Mouse (Mus musculus): ENCODE results near the gene Gm26938. TPM values are rescaled to one million over a fixed set of nuclear protein-coding genes. Genes with fewer than 3 reads are reported as not detected.

Gene Gm26938
- polyA plus RNA-seq, 1 experiment, result not detected

- Histone ChIP-seq H3K27ac (ENCODE audit: insufficient read depth, low read length) (no peak overlapping the region), H3K9ac (ENCODE audit: low read depth, poor library complexity, severe bottlenecking) (no peak overlapping the region), H3K36me3 (ENCODE audit: control insufficient read depth, insufficient read depth, low read length, poor library complexity, severe bottlenecking) (0 out of 2 replicates have a peak, but pooled peaks cover 4% of the 10 kb centered on the region), H3K27me3 (ENCODE audit: control insufficient read depth, insufficient read depth, low read length, poor library complexity, severe bottlenecking) (no peaks in the 10 kb centered on the region), H3K9me3 (replicated peaks; ENCODE audit: control insufficient read depth, insufficient read depth, low read length, poor library complexity, severe bottlenecking) (no peaks in the 10 kb centered on the region), H3K4me1 (ENCODE audit: control insufficient read depth, insufficient read depth, low read length) (peaks cover 2% of the 10 kb centered on the region), H3K4me3 (ENCODE audit: low read depth, low read length) (no peak overlapping the region)
- TF ChIP-seq EP300 (IDR thresholded peaks at IDR 0.05; ENCODE audit: insufficient read depth, low read depth, low read length), result no peak
- TF ChIP-seq CTCF (IDR thresholded peaks at IDR 0.05; ENCODE audit: low read depth, low read length), result no peak
- no peak for TF ChIP-seq POLR2A (IDR thresholded peaks at IDR 0.05; ENCODE audit: insufficient read depth, low read length)
Observed at GRCm38 (mm10) chr5:139804573-139805111, 21.6 kb downstream of the Gm26938 start.

- Histone ChIP-seq H3K27ac (ENCODE audit: insufficient read depth, low read length) (0 out of 2 replicates have a peak overlapping the region, but pooled peaks have one; percentile 0), H3K27me3 (ENCODE audit: control insufficient read depth, insufficient read depth, low read length, poor library complexity, severe bottlenecking) (no peaks in the 10 kb centered on the region), H3K4me1 (ENCODE audit: control insufficient read depth, insufficient read depth, low read length) (peaks cover 2% of the 10 kb centered on the region), H3K4me3 (ENCODE audit: low read depth, low read length) (no peak overlapping the region), H3K9ac (ENCODE audit: low read depth, poor library complexity, severe bottlenecking) (no peak overlapping the region), H3K36me3 (ENCODE audit: control insufficient read depth, insufficient read depth, low read length, poor library complexity, severe bottlenecking) (peaks cover 4% of the 10 kb centered on the region; the same call in 1 of the 2 replicates), H3K9me3 (replicated peaks; ENCODE audit: control insufficient read depth, insufficient read depth, low read length, poor library complexity, severe bottlenecking) (no peaks in the 10 kb centered on the region)
- no peak for TF ChIP-seq CTCF (IDR thresholded peaks at IDR 0.05; ENCODE audit: low read depth, low read length)
- TF ChIP-seq POLR2A (IDR thresholded peaks at IDR 0.05; ENCODE audit: insufficient read depth, low read length), result no peak
- no peak for TF ChIP-seq EP300 (IDR thresholded peaks at IDR 0.05; ENCODE audit: insufficient read depth, low read depth, low read length)
Observed at GRCm38 (mm10) chr5:139804107-139804551, 22.1 kb downstream of the Gm26938 start.

- no peaks in the 10 kb centered on the region for H3K27me3 ChIP-seq (ENCODE audit: control insufficient read depth, insufficient read depth, low read length, poor library complexity, severe bottlenecking)
- no peak overlapping the region for H3K9ac ChIP-seq (ENCODE audit: low read depth, poor library complexity, severe bottlenecking)
- peak overlapping the region; percentile 28; the same call in 1 of the 2 replicates for H3K27ac ChIP-seq (ENCODE audit: insufficient read depth, low read length)
- H3K4me3 ChIP-seq (ENCODE audit: low read depth, low read length), result 0 out of 2 replicates have a peak overlapping the region, but pooled peaks have one; percentile 2
- H3K9me3 ChIP-seq (replicated peaks; ENCODE audit: control insufficient read depth, insufficient read depth, low read length, poor library complexity, severe bottlenecking), result no peaks in the 10 kb centered on the region
- H3K4me1 ChIP-seq (ENCODE audit: control insufficient read depth, insufficient read depth, low read length), result peaks cover 2% of the 10 kb centered on the region
- TF ChIP-seq CTCF (IDR thresholded peaks at IDR 0.05; ENCODE audit: low read depth, low read length) (peak; percentile 72), EP300 (IDR thresholded peaks at IDR 0.05; ENCODE audit: insufficient read depth, low read depth, low read length) (no peak)
- peaks cover 4% of the 10 kb centered on the region; the same call in 1 of the 2 replicates for H3K36me3 ChIP-seq (ENCODE audit: control insufficient read depth, insufficient read depth, low read length, poor library complexity, severe bottlenecking)
Observed at GRCm38 (mm10) chr5:139803601-139804102, 22.6 kb downstream of the Gm26938 start.

GRCm38 (mm10) chr5:139803165-139803564, 23.0 kb downstream of the Gm26938 start:
- H3K27me3 ChIP-seq (ENCODE audit: control insufficient read depth, insufficient read depth, low read length, poor library complexity, severe bottlenecking), result no peaks in the 10 kb centered on the region
- H3K36me3 ChIP-seq (ENCODE audit: control insufficient read depth, insufficient read depth, low read length, poor library complexity, severe bottlenecking), result peaks cover 4% of the 10 kb centered on the region; the same call in 1 of the 2 replicates
- no peak overlapping the region for H3K9ac ChIP-seq (ENCODE audit: low read depth, poor library complexity, severe bottlenecking)
- no peak overlapping the region for H3K4me3 ChIP-seq (ENCODE audit: low read depth, low read length)
- H3K27ac ChIP-seq (ENCODE audit: insufficient read depth, low read length), result peak overlapping the region; percentile 28; the same call in 1 of the 2 replicates
- peaks cover 2% of the 10 kb centered on the region for H3K4me1 ChIP-seq (ENCODE audit: control insufficient read depth, insufficient read depth, low read length)
- TF ChIP-seq POLR2A (IDR thresholded peaks at IDR 0.05; ENCODE audit: insufficient read depth, low read length) (no peak), EP300 (IDR thresholded peaks at IDR 0.05; ENCODE audit: insufficient read depth, low read depth, low read length) (no peak), CTCF (IDR thresholded peaks at IDR 0.05; ENCODE audit: low read depth, low read length) (no peak)
- H3K9me3 ChIP-seq (replicated peaks; ENCODE audit: control insufficient read depth, insufficient read depth, low read length, poor library complexity, severe bottlenecking), result no peaks in the 10 kb centered on the region

- Histone ChIP-seq H3K36me3 (ENCODE audit: control insufficient read depth, insufficient read depth, low read length, poor library complexity, severe bottlenecking) (peaks cover 4% of the 10 kb centered on the region; the same call in 1 of the 2 replicates), H3K9me3 (replicated peaks; ENCODE audit: control insufficient read depth, insufficient read depth, low read length, poor library complexity, severe bottlenecking) (no peaks in the 10 kb centered on the region), H3K9ac (ENCODE audit: low read depth, poor library complexity, severe bottlenecking) (no peak overlapping the region), H3K27ac (ENCODE audit: insufficient read depth, low read length) (no peak overlapping the region), H3K27me3 (ENCODE audit: control insufficient read depth, insufficient read depth, low read length, poor library complexity, severe bottlenecking) (no peaks in the 10 kb centered on the region), H3K4me1 (ENCODE audit: control insufficient read depth, insufficient read depth, low read length) (peaks cover 6% of the 10 kb centered on the region), H3K4me3 (ENCODE audit: low read depth, low read length) (no peak overlapping the region)
- TF ChIP-seq CTCF (IDR thresholded peaks at IDR 0.05; ENCODE audit: low read depth, low read length) (no peak), POLR2A (IDR thresholded peaks at IDR 0.05; ENCODE audit: insufficient read depth, low read length) (no peak), EP300 (IDR thresholded peaks at IDR 0.05; ENCODE audit: insufficient read depth, low read depth, low read length) (no peak)
Observed at GRCm38 (mm10) chr5:139801880-139802279, 24.3 kb downstream of the Gm26938 start.

GRCm38 (mm10) chr5:139801231-139801630, 25.0 kb downstream of the Gm26938 start:
- Histone ChIP-seq H3K36me3 (ENCODE audit: control insufficient read depth, insufficient read depth, low read length, poor library complexity, severe bottlenecking) (peaks cover 4% of the 10 kb centered on the region; the same call in 1 of the 2 replicates), H3K27me3 (ENCODE audit: control insufficient read depth, insufficient read depth, low read length, poor library complexity, severe bottlenecking) (no peaks in the 10 kb centered on the region), H3K4me3 (ENCODE audit: low read depth, low read length) (no peak overlapping the region), H3K27ac (ENCODE audit: insufficient read depth, low read length) (no peak overlapping the region), H3K9me3 (replicated peaks; ENCODE audit: control insufficient read depth, insufficient read depth, low read length, poor library complexity, severe bottlenecking) (no peaks in the 10 kb centered on the region), H3K4me1 (ENCODE audit: control insufficient read depth, insufficient read depth, low read length) (peaks cover 8% of the 10 kb centered on the region), H3K9ac (ENCODE audit: low read depth, poor library complexity, severe bottlenecking) (no peak overlapping the region)
- no peak for TF ChIP-seq EP300 (IDR thresholded peaks at IDR 0.05; ENCODE audit: insufficient read depth, low read depth, low read length)
- TF ChIP-seq CTCF (IDR thresholded peaks at IDR 0.05; ENCODE audit: low read depth, low read length), result no peak
- TF ChIP-seq POLR2A (IDR thresholded peaks at IDR 0.05; ENCODE audit: insufficient read depth, low read length), result no peak
